Mouse (Mus musculus) cortical plate, adult 2 months (tissue): ENCODE results near the gene Lzts2.

ENCODE experiments used
- CTCF ChIP-seq: fragments of 200-500 bp; IDR thresholded peaks from 2 replicates; pipeline ENCODE4 v1.5.1; 2011; ENCODE audit warnings: mild to moderate bottlenecking, control low read depth, low read length; ENCODE audit not compliant: insufficient read depth; ENCODE audit errors: extremely low read depth
- POLR2A ChIP-seq: fragments of 200-500 bp; IDR thresholded peaks from 2 replicates; pipeline ENCODE4 v1.6.1; 2011; ENCODE audit warnings: mild to moderate bottlenecking, low read length, control low read depth; ENCODE audit not compliant: insufficient read depth; ENCODE audit errors: extremely low read depth

GRCm38 (mm10) chr19:45010646-45011045, 3.6 kb upstream of the Lzts2 start:
- TF ChIP-seq POLR2A (no peak), CTCF (no peak)
